In the genomic region with DNA sequence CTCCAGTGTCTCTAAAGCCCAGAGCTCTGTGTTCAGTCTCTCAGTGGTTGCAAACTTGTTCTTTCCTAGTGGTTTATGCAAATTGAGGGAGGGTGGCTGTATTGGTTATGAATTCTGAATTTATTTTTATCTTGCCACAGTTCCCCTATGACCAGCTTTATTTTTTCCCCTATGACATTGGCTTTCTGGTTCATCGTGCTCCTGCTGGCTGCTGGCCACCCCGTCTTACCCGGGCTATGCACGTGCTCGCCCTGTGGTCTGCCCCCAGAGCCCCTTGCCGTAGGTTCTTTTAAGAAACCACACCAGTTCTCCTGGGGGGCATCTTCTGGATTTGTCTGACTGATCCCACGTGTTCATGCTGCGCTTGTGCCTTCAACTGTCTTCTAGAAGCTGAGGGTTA, we compare ENCODE assay signal across 18 mouse cellular contexts.
A peak's percentile ranks its signal among the peaks of the same experiment; 100 is the strongest.
DNase-seq lines count a peak whose midpoint lies in the region; TF ChIP-seq lines count a peak whose summit lies in the region.
"Had no signal": no experiment of that assay in that cellular context is flagged by ENCODE, and none has a peak within 500 bp of the region (broad histone marks: within the 10 kb centered on the region; RNA-seq: fewer than 3 reads in every experiment).

No protein-coding gene starts in this region.

- no peaks in the 10 kb centered on the region for H3K27me3 ChIP-seq in testis, adult 2 months (ENCODE audit: control insufficient read depth, insufficient read depth, low read length)
- H3K27me3 ChIP-seq in splenic B cell, adult 2 months (ENCODE audit: control insufficient read depth, insufficient read depth, low read length, poor library complexity, severe bottlenecking): no peaks in the 10 kb centered on the region
- H3K27me3 ChIP-seq: embryonic facial prominence, embryonic 12.5 days; forebrain, embryonic 15.5 days; heart, embryonic 15.5 days; hindbrain, embryonic 15.5 days had no signal

- peak overlapping the region; percentile 32 for H3K4me3 ChIP-seq in testis, adult 2 months (ENCODE audit: control insufficient read depth, low read depth, low read length)
- H3K4me3 ChIP-seq in bone marrow macrophage, adult 2 months (ENCODE audit: insufficient read depth, low read length): no peak overlapping the region
- H3K4me3 ChIP-seq: embryonic facial prominence, embryonic 12.5 days; forebrain, embryonic 15.5 days; heart, adult 2 months; heart, embryonic 15.5 days; hindbrain, embryonic 15.5 days had no signal

- no peak for DNase-seq in testis, postnatal 14 days (ENCODE audit: low spot score)
- peak; percentile 42 to 50 for DNase-seq in spleen, adult 18-20 months
- peak; percentile 88 for DNase-seq in splenic B cell, adult 2 months (ENCODE audit: low read depth, low spot score)
- no peak for DNase-seq in right cerebral cortex, postnatal 25 days
- no peak for DNase-seq in cerebellum, adult 11 months
- DNase-seq in lung, postnatal 25 days (ENCODE audit: low spot score): no peak
- DNase-seq: adrenal gland, postnatal 10 days; cerebellum, adult 2 months; cerebellum, postnatal 14 days; gastrocnemius, postnatal 10 days; heart, adult 2 months; heart, postnatal 36 days had no signal

- TF ChIP-seq CTCF in testis, adult 2 months (IDR thresholded peaks at IDR 0.05; ENCODE audit: control insufficient read depth, insufficient read depth, insufficient replicate concordance, low read depth, low read length): no peak
- no peak for TF ChIP-seq CTCF in bone marrow macrophage, adult 2 months (IDR thresholded peaks at IDR 0.05; ENCODE audit: low read depth, low read length)

- H3K27ac ChIP-seq in testis, adult 2 months (ENCODE audit: control insufficient read depth, insufficient read depth, low read depth, low read length): no peak overlapping the region
- H3K27ac ChIP-seq in bone marrow macrophage, adult 2 months (ENCODE audit: insufficient read depth, low read depth, low read length): peak overlapping the region; percentile 85
- H3K27ac ChIP-seq: embryonic facial prominence, embryonic 12.5 days; forebrain, embryonic 15.5 days; heart, adult 2 months; heart, embryonic 15.5 days; hindbrain, embryonic 15.5 days had no signal

- no peak for TF ChIP-seq POLR2A in testis, adult 2 months (IDR thresholded peaks at IDR 0.05; ENCODE audit: control insufficient read depth, low read depth, low read length)
- TF ChIP-seq POLR2A in bone marrow macrophage, adult 2 months (IDR thresholded peaks at IDR 0.05; ENCODE audit: borderline replicate concordance, low read depth, low read length): no peak

- H3K4me1 ChIP-seq in testis, adult 2 months (ENCODE audit: control insufficient read depth, insufficient read depth, low read length): peaks cover 2% of the 10 kb centered on the region; the same call in 1 of the 2 replicates
- H3K4me1 ChIP-seq in bone marrow macrophage, adult 2 months (ENCODE audit: control insufficient read depth, insufficient read depth, low read length): peaks cover 46% of the 10 kb centered on the region
- H3K4me1 ChIP-seq: embryonic facial prominence, embryonic 12.5 days; forebrain, embryonic 15.5 days; heart, embryonic 15.5 days; hindbrain, embryonic 15.5 days had no signal

- no peaks in the 10 kb centered on the region for H3K36me3 ChIP-seq in testis, adult 2 months (ENCODE audit: control insufficient read depth, insufficient read depth, low read length)
- H3K36me3 ChIP-seq in splenic B cell, adult 2 months (ENCODE audit: control insufficient read depth, insufficient read depth, low read length, poor library complexity, severe bottlenecking): peaks cover 15% of the 10 kb centered on the region
- H3K36me3 ChIP-seq: forebrain, embryonic 15.5 days; hindbrain, embryonic 15.5 days had no signal

Comparison
In these comparisons a context has a peak if more than half of its experiments do, and no peak if none do; other contexts are left out.
1. DNase-seq: peak in spleen, adult 18-20 months (2 of 2) and splenic B cell, adult 2 months (single experiment); none in testis, postnatal 14 days (single experiment), right cerebral cortex, postnatal 25 days (single experiment), cerebellum, adult 11 months (single experiment) and lung, postnatal 25 days (single experiment).